Mouse (Mus musculus): Measurements from ENCODE around the gene Raver2. TPM values are rescaled to one million over a fixed set of nuclear protein-coding genes. Genes with fewer than 3 reads are reported as not detected.
"Not testable (repeated sequence)": the region's sequence is repeated elsewhere in the genome, so short reads cannot be mapped to it uniquely, and the experiment has no call there.

Raver2 gene
- 1 to 10 TPM; 2.2 to 2.4 TPM for total RNA-seq (2021)

DNA sequence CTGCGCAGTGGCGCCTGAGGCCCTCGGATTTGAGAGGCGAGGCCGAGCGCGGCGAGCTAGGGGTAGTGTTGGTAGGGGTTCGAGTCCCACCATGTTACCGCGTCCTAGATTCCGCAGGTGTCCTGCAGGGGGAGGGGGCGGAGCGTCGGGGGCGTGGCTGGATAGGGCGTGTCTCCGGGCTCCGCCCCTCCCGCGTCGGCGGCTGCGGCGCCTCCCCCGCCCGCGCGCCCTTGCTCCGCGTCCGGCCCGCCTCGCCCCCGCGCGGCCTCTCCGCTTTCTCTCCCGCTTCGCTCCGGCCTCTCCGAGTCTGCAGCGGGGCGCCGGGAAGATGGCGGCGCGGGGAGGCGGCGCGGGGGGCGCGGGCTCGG, at the start of gene Raver2:
TSS of gene Raver2 (plus strand) at position 198 of the 368 bp plus-strand sequence.
- intact Hi-C loops (cut with DNase I), result no loop called here
- peak; percentile 38 to 44 for DNase-seq

DNA sequence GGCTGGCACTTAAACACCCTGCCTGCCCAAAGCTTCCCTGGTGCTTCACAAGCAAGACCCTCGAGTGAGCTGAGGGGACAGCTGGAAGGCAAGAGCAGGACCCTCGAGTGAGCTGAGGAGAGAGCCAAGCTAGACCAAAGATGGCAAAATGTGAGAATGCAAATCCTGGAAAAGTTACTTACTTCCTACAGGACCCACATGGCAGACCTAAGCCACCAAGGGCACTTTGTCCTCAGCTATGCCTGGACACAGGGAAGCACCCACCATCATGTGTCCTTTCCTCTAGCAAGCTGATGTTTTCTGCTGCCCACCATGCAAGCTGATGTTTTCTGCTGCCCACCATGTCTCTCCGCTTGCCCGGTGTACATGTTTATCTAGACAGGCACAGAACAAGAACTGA, 48.2 kb upstream of the Raver2 start, which contains the start of gene Gm10577:
TSS of gene Gm10577 (minus strand) at position 101 of the 400 bp plus-strand sequence.
- intact Hi-C loops (cut with DNase I), result no loop called here
- no peak for DNase-seq

- no peak for DNase-seq
- intact Hi-C loops (cut with DNase I), result no loop called here
These were observed 42.2 kb upstream of the Raver2 start for GRCm38 (mm10) chr4:101026566-101026965.

- no peak for DNase-seq
- intact Hi-C loops (cut with DNase I), result no loop called here
These were observed 41.8 kb upstream of the Raver2 start for GRCm38 (mm10) chr4:101026995-101027394.

DNA sequence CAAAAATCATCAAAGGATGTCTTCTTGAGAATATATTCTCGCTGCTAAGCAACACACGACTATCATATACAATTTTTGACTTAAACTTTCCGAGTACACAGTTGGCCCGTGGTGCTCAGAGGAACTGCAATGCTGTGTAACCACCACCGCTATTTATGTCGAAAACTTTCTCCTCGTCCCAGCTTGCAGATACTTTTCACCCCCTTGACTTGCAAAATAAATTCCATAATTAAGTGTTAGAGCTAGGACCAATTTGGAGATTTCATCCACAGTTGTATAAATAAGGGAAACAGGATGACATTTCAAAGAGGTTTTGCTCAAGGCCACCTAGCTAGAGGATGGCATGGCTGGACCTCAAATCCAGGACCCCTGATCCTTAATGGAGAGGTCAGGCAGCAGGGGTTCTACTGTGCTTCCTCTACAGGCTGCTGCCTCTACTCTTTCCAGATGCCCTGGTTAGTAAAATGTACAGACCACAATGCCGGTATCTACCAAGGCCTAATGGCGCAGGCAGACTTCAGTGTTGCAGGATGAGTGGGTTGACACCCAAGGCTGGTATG, 40.9 kb upstream of the Raver2 start:
- intact Hi-C loops (cut with DNase I), result no loop called here
- no peak for DNase-seq

DNA sequence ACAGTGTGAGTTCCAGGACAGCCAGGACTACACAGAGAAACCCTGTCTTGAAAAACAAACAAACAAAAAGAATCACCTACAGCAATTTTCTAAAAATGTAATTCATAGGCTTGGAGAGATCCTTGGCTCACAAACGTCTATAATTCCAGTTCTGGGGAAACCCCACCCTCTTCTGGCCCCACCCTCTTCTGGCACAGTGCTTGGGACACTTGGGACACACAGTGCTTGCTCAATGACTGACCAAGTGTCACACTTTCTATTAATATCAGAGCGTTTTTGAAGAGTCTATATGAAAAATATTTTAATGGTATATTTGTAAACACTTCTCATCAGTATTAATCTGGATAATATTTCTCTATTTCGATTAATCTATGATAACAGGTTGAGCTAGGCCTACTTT, 35.7 kb upstream of the Raver2 start:
- intact Hi-C loops (cut with DNase I), result no loop called here
- DNase-seq, result no peak

- no peak for DNase-seq
- intact Hi-C loops (cut with DNase I), result no loop called here
These were observed 33.7 kb upstream of the Raver2 start for GRCm38 (mm10) chr4:101035131-101035530.

- DNase-seq, result no peak
- intact Hi-C loops (cut with DNase I), result no loop called here
These were observed 31.6 kb upstream of the Raver2 start for GRCm38 (mm10) chr4:101037156-101037555.

DNA sequence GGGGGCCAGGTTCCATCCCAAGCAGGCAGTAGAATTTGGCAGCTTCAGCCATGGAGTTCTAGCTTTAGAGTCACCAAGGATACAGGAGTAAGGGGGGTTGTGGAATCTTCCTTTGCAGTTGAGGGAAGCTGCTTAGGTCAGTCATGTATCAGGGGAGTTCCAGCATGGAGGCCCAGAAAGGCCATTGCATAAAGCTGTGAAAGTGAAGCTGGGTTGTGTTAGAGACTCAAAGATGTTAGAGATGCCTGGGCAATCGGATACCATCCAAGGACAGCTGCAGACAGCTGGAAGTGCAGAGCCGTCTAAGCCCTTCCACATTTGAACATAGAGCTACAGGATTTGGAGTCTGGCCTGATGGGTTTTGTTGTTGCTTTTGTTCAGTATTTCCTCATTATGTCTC, 25.1 kb upstream of the Raver2 start:
- intact Hi-C loops (cut with DNase I), result no loop called here
- DNase-seq, result peak; percentile 27 to 35

DNA sequence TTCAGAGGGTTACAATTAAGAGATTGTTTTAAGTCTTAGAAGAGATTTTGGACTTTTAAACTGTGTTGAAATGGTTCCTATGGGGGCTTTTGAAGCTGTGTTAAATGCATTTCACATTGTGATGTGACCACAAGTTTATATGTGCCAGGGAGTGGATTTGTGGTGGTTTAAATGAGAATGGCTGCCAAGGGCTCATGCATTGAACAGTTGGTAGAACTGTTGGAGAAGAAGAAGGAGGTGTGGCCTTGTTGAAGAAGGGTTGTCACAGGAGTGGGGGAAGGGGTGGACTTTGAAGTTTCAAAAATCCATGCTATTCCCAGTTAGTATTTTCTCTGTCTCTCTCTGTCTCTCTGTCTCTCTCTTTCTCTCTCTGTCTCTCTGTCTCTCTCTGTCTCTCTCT, 24.6 kb upstream of the Raver2 start:
- no peak for DNase-seq
- intact Hi-C loops (cut with DNase I), result no loop called here

- intact Hi-C loops (cut with DNase I), result no loop called here
- no peak for DNase-seq
These were observed 22.2 kb upstream of the Raver2 start for GRCm38 (mm10) chr4:101046576-101046975.

DNA sequence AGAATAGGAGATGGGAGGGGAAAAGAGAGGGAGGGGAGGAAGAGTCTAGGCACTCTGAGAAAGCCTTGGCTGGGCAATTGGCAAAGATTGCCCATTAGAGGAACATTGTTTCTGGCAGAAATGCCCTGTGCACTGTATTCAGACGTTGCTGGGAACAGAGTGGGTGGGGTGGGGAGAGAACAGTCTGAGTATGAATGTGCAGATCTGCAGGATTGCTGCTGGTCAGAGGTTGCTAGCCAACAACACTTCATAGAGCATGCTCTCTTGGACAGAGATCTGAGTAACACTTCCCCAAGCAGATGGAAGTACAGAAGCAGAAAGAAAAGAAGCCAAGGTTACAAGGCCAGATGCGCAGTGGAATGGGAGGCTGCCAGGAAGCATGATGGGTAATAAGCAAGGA, 6.6 kb upstream of the Raver2 start:
- intact Hi-C loops (cut with DNase I), result no loop called here
- DNase-seq, result no peak

GRCm38 (mm10) chr4:101066401-101066800, 2.4 kb upstream of the Raver2 start:
- intact Hi-C loops (cut with DNase I), result no loop called here
- no peak for DNase-seq

DNA sequence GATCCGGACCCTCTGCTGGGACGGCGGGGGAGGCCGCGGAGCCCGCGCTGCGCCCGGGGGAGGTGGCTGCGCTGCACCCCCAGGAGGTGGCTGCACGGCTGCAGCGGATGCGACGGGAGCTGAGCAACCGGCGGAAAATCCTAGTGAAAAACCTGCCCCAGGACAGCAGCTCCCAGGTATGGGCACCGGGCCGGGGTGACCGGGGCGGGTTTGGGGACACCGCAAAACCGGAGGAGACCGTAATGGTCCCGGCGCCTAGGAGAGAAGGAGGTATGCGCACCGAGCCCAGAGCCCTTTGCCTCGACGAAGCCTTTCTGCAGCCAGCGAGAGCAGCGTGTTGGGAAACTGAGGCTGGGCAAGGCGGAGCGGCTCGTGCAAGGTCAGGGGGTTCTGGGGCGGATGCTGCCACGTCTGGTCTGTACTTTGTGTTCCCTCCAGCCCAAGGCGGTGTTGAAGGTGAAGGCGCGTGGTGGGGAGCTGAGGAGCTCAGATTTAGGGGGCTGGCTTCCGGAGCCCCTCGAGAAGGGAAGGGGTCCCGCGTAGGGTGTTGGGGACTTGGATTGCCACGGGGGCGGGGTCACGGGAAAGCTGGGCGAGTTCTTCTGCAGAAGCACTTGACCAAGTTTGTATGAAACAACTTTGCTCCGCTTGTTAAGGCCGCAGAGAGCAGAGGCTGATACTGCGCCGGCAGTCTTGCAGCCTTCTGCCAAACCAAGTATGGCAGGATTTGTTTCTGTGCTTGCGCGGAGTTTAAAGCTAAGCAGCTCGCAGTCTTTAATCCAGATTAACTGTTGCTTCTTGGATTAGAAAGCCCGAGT, 580 bp downstream of the Raver2 start:
- intact Hi-C loops (cut with DNase I), result no loop called here
- DNase-seq, result peak; percentile 13 to 31

DNA sequence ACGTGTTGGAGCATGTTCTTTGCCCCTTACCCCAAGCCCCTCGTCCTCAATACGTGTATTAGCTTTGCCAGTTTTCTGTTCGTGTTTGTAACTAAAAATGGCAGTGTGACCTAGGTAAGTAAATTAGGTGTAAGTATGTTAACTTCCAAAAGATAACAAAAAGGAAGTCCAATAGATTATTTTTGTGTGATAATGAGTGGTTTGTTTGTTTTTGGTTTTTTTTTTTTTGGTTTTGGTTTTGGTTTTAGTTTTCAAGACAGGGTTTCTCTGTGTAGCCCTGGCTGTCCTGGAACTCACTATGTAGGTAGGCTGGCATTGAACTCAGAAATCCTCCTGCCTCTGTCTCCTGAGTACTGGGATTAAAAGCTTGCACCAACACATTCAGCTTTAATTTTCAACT, 2.8 kb downstream of the Raver2 start:
- intact Hi-C loops (cut with DNase I), result no loop called here

GRCm38 (mm10) chr4:101076425-101076824, 7.6 kb downstream of the Raver2 start:
- intact Hi-C loops (cut with DNase I), result no loop called here
- DNase-seq, result no peak

More for the DNA sequence above, 2.8 kb downstream of the Raver2 start:
- no peak for DNase-seq

- intact Hi-C loops (cut with DNase I), result no loop called here
- no peak for DNase-seq
These were observed 11.2 kb downstream of the Raver2 start for GRCm38 (mm10) chr4:101080016-101080415.

DNA sequence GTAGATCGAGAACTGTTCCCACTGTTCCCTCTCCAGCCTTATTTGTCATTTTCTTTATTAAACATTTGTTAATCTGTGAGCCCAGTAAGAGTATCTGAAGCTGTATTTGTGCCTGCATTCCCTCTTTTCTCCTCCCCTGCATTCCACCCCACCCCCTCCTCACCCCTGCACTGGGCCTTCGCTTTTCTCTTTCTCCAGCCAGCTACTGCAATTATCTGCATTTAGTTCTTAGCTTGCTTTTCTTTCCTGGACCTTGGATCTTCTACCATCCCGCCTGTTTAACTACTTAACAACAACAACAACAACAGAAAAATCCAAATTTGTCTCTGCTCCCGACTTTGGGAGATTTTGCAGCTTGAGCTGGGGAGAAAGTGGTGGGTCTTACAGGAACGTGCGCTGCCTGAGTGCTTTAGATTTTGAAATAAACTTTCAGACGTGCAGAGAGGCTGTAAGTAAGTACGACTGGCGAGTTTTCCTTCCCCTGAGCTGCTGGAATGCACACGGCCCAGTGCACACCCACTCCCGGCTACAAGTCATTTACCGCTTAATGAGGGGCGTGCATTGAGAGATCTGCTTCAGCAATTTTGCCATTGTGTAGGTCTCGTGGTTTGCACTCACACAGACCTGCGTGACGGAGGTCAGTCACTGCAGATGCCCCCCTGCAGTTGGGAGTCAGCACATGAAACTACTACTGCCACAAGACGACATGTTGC, 13.5 kb downstream of the Raver2 start:
- intact Hi-C loops (cut with DNase I), result no loop called here
- DNase-seq, result no peak

DNA sequence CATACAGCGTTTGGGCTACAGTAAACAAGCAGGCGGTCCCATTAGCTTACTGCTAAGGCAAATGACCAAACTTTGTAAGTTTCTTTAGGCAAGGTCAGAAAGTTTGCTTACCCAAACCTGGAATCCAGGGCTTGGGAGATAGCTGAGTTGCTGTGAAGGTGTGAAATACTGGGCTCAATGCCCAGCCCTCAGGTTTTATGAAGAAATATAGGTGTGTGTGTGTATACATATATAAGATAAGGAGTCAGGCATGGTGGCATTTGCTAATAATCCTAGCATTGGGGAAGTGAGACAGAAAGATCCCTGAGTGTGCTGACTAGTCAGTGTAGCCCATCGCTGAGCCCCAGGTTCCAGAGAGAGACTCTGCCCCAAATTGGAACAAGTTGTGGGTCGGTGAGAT, 16.1 kb downstream of the Raver2 start:
- intact Hi-C loops (cut with DNase I), result no loop called here
- DNase-seq, result no peak

DNA sequence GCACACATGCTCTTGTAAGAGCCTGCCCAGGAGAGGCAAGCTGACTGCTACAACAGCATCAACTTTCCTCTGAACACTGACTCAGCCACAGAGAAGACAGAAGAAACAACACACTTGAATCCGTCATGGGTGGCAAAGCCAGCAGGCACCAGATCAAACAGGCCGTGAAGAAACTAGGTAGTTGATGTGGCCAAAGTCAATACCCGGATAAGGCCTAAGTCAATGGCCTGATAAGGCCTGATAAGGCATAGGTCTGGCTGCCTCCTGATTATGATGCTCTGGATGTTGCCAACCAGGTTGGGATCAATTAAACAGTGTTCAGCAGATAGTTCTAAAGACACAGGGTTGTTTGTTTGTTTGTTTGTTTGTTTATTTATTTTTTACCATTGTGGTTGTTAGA, 17.3 kb downstream of the Raver2 start:
- intact Hi-C loops (cut with DNase I), result no loop called here
- no peak for DNase-seq

DNA sequence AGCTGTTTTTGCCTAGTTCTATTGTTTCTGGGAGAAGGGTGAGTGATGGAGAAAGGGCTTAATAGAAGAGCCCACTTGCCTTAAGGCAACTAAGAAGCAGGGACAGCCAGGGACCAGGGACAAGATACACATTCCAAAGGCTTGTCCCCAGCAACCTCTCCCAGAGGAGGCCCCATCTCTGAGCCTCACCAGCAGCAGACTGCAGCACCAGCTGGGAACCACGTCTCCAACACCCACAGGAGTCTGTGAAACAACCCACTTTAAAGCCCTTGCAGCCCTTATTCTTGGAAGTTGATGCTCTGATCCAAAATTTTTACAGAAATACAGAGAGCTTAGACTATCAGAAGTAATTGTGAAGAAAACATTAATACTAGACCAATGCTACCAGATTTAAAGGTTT, 18.9 kb downstream of the Raver2 start:
- intact Hi-C loops (cut with DNase I), result no loop called here
- DNase-seq, result no peak

DNA sequence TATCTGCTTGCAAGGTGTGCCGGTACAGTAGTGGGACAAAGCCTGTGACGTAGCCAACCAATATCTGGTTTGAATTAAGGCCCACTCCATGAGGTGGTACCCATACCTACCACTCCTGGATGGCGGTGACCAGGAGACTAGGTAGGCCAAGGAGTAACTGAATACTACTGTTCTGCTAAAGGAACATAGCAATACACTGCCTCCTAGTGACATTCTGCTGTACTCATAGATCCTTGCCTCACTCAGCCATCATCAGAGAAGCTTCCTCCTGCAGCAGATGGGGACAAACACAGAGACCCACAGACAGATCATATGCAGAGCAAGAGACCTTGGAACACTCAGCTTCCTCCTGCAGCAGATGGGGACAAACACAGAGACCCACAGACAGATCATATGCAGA, 21.8 kb downstream of the Raver2 start:
- DNase-seq; intact Hi-C loops (cut with DNase I): not testable (repeated sequence)
